Mouse (Mus musculus) heart, adult 11 months (tissue): ENCODE results near the gene Utrn.
A peak's percentile ranks its signal among the peaks of the same experiment; 100 is the strongest.

Experiments
- DNase-seq: peaks from one replicate; pipeline ENCODE4 v3.0.0; 2022

Gene Utrn

DNA sequence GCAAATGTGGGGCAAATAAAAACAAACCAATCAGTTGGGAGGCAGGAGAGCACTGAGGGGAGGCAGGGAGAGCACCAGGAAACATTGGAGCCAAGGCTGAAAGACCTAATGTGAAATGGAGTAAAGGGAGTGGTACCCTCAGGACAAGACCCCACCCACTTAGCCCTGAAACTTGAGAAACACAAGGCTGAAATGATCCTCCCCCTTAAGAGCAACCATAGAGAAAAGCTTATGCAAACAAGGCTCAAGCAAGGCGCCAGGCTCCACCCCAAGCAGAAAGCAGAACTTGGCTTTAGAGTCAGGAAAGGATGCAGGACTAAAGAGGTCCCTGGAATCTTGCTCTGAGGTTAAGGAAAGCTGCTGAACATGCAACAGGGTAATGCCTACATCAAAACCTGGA, 290.1 kb downstream of the Utrn start:
- DNase-seq: peak; percentile 93

DNA sequence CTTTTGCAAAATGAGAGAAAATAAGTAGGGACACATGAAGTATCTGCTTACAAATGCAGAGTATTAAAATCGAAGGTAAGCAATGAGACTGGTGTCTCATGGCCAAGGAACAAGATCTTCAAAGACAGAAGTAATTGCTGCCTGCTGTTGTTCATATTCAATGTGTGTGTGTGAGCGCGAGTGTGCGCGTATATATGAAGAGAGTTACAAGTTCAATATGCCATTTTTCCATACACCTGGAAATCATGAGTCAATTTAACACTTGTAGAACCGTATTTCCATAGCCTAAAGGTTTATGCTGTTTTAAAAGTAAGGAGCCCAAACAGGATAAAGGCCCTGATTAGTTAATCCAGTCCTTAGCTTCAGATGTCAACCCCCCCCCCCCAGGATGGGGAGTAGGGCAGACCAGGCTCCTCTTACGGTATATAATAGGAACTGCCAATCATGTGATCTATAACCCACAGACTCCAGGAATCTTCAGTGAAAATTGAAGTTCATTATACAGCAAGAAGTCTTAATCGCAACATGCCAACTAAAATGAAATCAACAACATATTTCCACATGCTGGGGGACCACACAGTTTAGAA, 293.2 kb downstream of the Utrn start:
- DNase-seq: no peak

GRCm38 (mm10) chr10:12574760-12575159, 294.4 kb downstream of the Utrn start:
- no peak for DNase-seq

GRCm38 (mm10) chr10:12573601-12574000, 295.6 kb downstream of the Utrn start:
- peak; percentile 94 for DNase-seq

DNA sequence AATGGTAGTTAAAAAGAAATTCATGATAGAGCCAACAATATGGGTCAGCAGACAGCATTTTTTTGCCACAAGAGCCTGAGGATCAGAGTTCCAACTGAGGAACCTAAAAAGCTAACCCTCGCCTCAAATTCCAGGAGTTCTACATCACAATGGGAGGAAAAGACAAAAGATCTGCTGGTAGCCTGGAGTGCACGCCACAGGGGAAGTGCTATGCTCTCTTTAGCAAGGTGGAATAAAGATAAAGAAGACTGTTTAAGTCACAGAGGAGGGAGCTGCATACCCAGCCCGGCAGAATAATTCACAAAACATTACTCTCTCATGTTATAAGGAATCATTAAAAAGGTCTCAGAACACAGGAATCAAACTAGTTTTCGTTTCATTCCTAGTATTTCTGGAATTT, 296.4 kb downstream of the Utrn start:
- DNase-seq: no peak

DNA sequence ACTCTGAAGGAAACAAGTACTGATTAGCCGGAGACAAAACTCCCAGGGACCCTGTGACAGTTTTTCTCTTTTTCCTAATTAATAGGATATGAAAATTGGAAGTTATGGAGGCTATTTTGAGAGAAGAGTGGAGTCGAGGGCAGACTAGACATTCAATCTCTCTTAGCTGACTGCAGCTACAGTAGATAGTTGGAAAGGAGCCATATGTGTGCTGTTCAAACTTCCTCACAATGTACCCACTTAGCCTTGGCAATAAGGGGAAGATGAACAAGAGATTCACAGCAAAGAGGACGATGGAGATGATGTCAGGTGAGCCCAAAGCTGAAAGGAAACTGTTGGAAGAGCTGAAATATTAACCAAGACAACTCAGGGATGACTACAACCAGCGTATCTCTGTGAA, 304.7 kb downstream of the Utrn start:
- DNase-seq: no peak

DNA sequence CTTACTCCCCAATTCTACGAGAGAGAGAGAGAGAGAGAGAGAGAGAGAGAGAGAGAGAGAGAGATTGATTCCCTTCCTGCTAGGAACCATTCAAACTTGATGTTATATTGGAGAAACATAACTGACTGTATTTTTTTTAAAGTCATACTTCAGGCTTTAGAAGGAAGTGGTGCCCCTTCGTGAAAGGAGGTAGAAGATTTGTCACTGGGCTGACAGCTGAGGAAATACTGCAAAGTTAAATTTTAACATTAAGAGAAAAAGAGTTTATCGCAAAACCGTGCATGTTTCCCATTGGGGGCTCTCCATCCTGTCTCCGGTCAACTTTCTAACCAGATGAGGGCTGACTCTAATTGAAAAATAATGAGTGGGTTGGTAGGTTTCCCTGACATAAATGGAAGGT, 310.4 kb downstream of the Utrn start:
- DNase-seq: no peak

DNA sequence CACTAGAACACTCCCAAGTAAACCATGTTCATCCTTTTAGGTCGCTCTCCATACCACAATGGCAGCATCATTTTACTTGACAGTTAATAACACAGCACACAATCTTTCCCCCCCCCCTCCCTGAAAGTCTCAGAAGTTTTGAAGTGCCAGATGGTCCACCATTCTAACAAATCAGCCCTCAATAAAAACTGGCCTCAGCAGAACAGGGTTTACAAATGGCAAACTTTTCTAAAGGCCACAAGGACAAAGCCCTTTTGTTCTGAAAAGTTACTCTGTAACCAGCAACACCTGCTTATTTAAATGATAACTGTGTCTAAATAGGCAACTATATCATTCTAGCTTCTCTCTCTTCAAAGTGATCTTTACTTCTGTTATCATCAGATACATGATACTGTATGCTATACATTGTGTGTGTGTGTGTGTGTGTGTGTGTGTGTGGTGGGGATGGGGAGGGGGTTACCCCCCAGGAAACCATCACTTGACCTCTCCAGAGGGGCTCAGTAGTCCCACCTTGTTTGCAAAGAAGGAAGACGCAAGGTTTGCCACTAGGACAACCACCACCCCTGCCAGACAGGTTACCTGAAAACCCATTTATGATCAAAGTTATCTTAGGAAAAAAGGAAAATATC, 315.0 kb downstream of the Utrn start:
- DNase-seq: no peak

GRCm38 (mm10) chr10:12552890-12553278, 316.3 kb downstream of the Utrn start:
- no peak for DNase-seq

GRCm38 (mm10) chr10:12552196-12552889, 316.8 kb downstream of the Utrn start:
- no peak for DNase-seq

GRCm38 (mm10) chr10:12551735-12552134, 317.4 kb downstream of the Utrn start:
- no peak for DNase-seq

DNA sequence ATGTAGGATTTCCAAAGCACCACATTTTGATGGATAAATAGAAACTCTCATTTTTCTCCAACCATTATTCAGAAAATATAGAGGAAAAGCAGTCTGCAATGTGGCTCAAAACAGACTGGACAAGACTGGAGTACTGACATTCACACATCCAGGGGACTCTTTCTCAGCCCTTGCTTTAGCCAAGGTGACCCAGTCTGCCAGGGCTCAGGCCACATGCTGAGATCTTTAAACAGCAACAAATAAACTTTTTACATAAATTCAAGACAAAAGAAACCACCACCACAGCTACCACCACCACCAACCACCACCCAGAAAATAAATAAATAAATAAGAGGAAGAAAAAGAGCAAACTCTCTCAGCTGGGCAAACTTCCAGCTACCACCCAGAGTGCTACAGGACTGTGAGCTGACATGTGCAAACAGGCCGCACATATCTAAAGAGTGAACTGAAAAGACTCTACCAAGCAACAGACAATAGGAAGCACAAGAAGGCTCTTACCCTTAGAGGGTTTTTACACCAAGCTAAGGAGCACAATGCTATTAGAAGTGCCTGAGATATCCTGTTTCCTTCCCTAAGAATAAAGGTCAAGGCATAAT, 319.1 kb downstream of the Utrn start:
- no peak for DNase-seq

GRCm38 (mm10) chr10:12549261-12549660, 319.9 kb downstream of the Utrn start:
- no peak for DNase-seq

- DNase-seq: peak; percentile 91
Measured at GRCm38 (mm10) chr10:12548616-12549084, 320.5 kb downstream of the Utrn start.

DNA sequence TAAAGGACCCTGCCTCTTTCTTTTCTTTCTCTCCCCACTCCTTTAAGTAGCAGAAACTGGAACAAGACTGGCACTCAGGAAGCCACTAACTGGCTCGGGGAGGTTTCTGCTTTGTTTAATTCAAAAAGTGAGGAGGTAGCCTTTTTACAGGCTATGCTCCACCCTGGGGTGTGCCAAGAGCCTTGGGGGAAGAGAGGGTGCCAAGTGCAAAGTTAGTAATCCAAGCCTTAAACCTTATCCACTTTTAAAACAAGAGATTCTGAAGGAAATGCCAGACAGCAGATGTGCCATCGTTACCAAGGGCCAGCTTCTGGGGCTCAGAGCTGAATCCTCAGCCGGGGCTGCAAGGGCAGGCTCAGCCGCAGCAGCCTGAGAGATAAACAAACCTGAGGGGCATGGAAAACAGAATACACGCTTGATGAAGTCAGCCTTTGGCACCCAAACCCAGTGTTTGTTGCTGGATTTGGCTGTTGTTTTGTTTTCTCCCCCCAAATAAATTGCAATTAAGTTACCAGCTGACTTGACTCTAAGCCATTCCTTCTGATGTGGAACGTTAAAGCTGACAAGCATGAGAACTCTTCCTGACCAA, 322.0 kb downstream of the Utrn start:
- DNase-seq: no peak

- DNase-seq: no peak
Measured at GRCm38 (mm10) chr10:12545440-12545839, 323.7 kb downstream of the Utrn start.

- DNase-seq: no peak
Measured at GRCm38 (mm10) chr10:12541757-12542156, 327.4 kb downstream of the Utrn start.

GRCm38 (mm10) chr10:12535272-12535671, 333.9 kb downstream of the Utrn start:
- DNase-seq: peak; percentile 48

GRCm38 (mm10) chr10:12534801-12535200, 334.4 kb downstream of the Utrn start:
- peak; percentile 1 for DNase-seq

DNA sequence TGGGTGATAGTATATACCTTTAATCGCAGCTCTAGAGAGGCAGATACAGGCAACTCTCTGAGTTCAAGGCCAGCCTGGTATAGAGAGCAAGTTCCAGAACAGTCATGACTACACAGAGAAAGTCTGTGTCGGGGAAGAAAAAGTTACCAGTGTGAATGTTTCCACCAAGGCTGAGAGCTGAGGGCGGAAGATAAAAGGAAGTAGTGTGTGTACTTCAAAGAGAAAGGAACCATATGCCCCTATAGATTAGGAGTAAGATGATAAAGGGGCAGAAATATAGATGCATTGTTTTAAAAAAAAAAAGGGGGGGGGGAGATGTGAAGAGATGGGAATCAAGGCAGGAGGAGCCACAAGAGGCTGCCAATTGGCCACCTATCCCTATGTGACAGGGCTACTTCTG, 334.9 kb downstream of the Utrn start:
- DNase-seq: peak; percentile 14

DNA sequence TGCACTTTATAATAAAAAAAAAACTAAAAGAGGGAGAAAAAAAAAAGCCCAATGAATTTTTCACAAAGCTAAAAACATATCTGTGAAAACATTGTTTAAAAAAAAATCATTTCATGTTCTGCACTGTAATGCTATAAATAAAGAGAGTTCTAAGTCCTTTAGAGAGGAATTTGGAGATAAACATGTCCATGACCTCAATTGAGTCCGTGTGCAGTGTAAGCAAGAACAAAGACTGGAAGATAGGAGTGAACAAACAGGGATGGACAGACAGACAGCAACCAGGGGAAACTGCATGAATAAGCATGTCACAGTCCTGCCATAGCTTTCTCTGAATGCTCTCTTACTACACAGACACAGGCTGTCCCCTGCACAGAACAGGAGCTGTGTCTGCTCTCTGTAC, 347.1 kb downstream of the Utrn start:
- DNase-seq: no peak

DNA sequence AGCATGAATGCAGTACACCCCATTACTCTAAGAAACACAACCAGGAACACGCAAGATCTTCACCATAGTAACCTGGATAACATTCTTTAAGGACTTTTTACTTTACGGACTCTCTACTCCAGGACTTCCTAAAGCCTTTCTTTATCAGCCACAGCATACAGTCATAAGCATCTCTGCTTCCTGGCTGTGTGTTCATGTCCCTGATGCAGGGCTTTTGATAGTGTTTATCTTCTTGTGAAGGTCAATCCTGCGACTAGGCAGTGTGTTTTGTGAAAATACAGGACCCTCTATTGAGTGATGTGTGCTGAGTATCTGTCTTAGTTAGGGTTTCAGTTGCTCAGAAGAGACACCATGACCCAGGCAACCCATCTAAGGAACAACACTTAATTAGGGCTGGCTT, 351.0 kb downstream of the Utrn start:
- peak; percentile 49 for DNase-seq

GRCm38 (mm10) chr10:12505568-12505967, 363.6 kb downstream of the Utrn start:
- DNase-seq: peak; percentile 10

GRCm38 (mm10) chr10:12500489-12500888, 368.7 kb downstream of the Utrn start:
- peak; percentile 43 for DNase-seq
